Mouse (Mus musculus): ENCODE measurements around the gene H2-Ab1. TPM values are rescaled to one million over a fixed set of nuclear protein-coding genes. Genes with fewer than 3 reads are reported as not detected.

H2-Ab1 gene
- total and polyA plus RNA-seq, 3 experiments, result 21.1 to 190 (median 25.7) TPM

DNA sequence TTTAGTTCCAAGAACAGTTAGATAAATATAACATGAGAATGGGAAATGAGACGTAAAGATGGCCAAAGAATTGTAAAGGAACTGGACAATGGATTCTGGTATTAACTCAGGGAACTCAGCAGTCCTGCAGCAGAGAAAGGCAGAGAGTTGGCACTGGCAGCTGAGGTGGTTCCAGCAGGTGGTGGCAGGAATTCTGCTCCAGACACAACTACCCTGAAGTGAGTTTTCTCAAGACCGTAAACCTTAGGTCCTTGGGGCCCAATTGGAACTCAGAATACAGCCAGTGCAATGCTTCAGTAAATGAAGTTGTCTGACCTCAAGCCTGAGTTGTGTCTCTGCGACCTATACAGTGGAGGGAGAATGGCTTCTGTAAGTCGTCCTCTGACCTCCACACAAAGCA lies 36.8 kb downstream of the H2-Ab1 start:
- TF ChIP-seq CTCF (IDR thresholded peaks at IDR 0.05) (no peak), POLR2A (IDR thresholded peaks at IDR 0.05; ENCODE audit: insufficient read depth, low read depth, low read length) (no peak), EP300 (IDR thresholded peaks at IDR 0.05; ENCODE audit: insufficient read depth, low read depth, low read length) (no peak)
- intact Hi-C loops (cut with DNase I), result no loop called here
- H3K27me3 ChIP-seq (ENCODE audit: control insufficient read depth, insufficient read depth, low read length), result no peaks in the 10 kb centered on the region
- H3K9ac ChIP-seq (ENCODE audit: low read depth, low read length), result no peak overlapping the region
- WGBS, result 65% methylated on average over 4 of the region's 4 CpGs
- no peak for DNase-seq
- no peaks in the 10 kb centered on the region for H3K36me3 ChIP-seq (ENCODE audit: control insufficient read depth, insufficient read depth, low read length)
- H3K4me1 ChIP-seq (ENCODE audit: control insufficient read depth, insufficient read depth, low read length), result peaks cover 2% of the 10 kb centered on the region; the same call in 1 of the 2 replicates
- H3K4me3 ChIP-seq, result no peak overlapping the region
- H3K79me2 ChIP-seq (replicated peaks; ENCODE audit: control insufficient read depth, insufficient read depth, low read length), result no peaks in the 10 kb centered on the region
- H3K27ac ChIP-seq, result no peak overlapping the region

DNA sequence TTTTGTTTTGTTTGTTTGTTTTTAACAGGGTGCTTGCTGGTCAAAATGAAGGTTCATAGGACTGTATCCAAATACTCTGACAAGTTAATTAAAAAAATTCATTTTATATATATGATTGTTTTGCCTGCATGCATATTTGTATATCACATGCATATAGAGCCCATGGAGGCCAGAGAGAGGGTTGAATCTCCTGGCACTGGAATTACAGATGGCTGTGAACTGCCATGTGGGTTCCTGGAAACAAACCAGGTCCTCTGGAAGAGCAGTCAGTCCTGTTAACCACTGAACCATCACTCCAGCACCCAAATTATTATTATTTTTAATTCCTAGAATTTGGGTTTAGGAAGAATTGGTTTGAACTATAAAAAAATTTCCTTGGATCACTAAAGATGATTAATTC lies 37.8 kb downstream of the H2-Ab1 start:
- H3K27me3 ChIP-seq (ENCODE audit: control insufficient read depth, insufficient read depth, low read length), result no peaks in the 10 kb centered on the region
- TF ChIP-seq CTCF (IDR thresholded peaks at IDR 0.05), result no peak
- no peak for TF ChIP-seq POLR2A (IDR thresholded peaks at IDR 0.05; ENCODE audit: insufficient read depth, low read depth, low read length)
- TF ChIP-seq EP300 (IDR thresholded peaks at IDR 0.05; ENCODE audit: insufficient read depth, low read depth, low read length), result no peak
- H3K79me2 ChIP-seq (replicated peaks; ENCODE audit: control insufficient read depth, insufficient read depth, low read length), result no peaks in the 10 kb centered on the region
- intact Hi-C loops (cut with DNase I), result no loop called here
- no peak overlapping the region for H3K27ac ChIP-seq
- no peak overlapping the region for H3K9ac ChIP-seq (ENCODE audit: low read depth, low read length)
- peaks cover 2% of the 10 kb centered on the region; the same call in 1 of the 2 replicates for H3K4me1 ChIP-seq (ENCODE audit: control insufficient read depth, insufficient read depth, low read length)
- no peaks in the 10 kb centered on the region for H3K36me3 ChIP-seq (ENCODE audit: control insufficient read depth, insufficient read depth, low read length)
- DNase-seq, result peak in 1 of 2 experiments; percentile 2
- no peak overlapping the region for H3K4me3 ChIP-seq

DNA sequence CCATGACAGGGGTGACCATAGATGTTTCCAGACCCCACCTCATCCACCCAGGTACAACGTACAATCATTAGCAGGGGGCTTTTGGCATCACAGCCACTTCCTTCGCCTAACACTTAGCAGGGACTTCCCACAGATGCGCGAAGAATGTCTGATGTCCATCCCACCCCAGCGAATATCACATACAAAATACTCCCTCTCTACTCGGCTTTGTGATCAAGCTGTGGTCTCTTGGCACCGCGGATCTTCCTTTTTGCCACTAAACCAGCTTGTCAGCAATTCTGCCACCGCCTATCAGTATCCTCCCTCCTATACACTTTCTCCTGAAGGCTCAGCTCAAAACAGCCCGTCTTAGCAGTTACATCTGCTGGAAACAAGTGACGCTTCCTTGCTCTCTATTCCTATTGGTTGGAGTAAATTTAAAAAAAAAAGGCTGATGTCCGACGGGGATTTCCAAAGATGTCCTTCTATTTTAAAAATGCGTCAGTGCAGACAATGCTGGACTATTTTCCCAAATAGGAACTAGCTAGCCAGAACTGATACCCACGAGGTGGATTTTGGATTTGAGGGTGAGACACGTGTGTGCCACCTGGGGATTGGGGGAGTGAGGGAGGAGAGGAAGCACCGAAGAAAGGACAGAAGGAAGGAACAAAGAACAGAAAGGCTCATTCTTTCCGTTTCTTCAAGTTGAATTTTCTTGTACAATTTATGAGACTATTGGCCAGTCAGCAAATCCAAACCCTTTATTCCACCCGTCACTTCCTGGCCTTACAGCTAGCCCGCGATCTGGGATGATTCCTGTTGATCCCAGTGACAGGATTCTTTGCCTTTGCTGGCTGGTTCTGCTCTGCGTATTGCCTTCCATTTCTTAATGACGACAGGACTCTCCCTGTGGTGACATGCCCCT lies 38.7 kb downstream of the H2-Ab1 start:
- TF ChIP-seq EP300 (IDR thresholded peaks at IDR 0.05; ENCODE audit: insufficient read depth, low read depth, low read length) (no peak), CTCF (IDR thresholded peaks at IDR 0.05) (no peak), POLR2A (IDR thresholded peaks at IDR 0.05; ENCODE audit: insufficient read depth, low read depth, low read length) (no peak)
- Histone ChIP-seq H3K79me2 (replicated peaks; ENCODE audit: control insufficient read depth, insufficient read depth, low read length) (no peaks in the 10 kb centered on the region), H3K9ac (ENCODE audit: low read depth, low read length) (no peak overlapping the region), H3K4me1 (ENCODE audit: control insufficient read depth, insufficient read depth, low read length) (peaks cover 2% of the 10 kb centered on the region; the same call in 1 of the 2 replicates), H3K36me3 (ENCODE audit: control insufficient read depth, insufficient read depth, low read length) (no peaks in the 10 kb centered on the region), H3K27ac (0 out of 2 replicates have a peak overlapping the region, but pooled peaks have one; percentile 9), H3K27me3 (ENCODE audit: control insufficient read depth, insufficient read depth, low read length) (no peaks in the 10 kb centered on the region), H3K4me3 (no peak overlapping the region; the same call in 1 of the 2 replicates)
- peak; percentile 43 to 53 for DNase-seq
- intact Hi-C loops (cut with DNase I), result no loop called here
- 20% methylated on average over 23 of the region's 23 CpGs for WGBS

DNA sequence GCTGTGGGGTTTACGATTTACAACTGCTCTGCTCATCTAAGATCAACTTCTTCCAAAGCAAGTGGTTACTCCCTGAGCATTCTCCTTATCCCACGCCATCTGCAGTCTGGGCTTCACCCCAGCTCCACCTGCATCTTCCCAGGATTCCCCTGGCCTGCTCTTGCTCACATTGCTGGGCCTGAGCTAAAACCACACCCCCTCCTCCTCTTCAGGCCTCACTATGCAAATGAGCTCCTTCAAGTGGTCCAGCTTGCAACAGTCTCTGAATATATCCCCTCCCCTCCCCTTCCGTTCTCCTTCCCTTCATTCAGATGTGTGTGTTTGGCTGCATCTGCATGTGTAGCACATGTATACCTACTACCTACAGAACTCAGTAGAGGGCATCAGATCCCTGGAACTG lies 41.9 kb downstream of the H2-Ab1 start:
- 72% methylated on average over 3 of the region's 3 CpGs for WGBS
- Histone ChIP-seq H3K4me3 (no peak overlapping the region), H3K36me3 (ENCODE audit: control insufficient read depth, insufficient read depth, low read length) (no peaks in the 10 kb centered on the region), H3K27me3 (ENCODE audit: control insufficient read depth, insufficient read depth, low read length) (no peaks in the 10 kb centered on the region), H3K4me1 (ENCODE audit: control insufficient read depth, insufficient read depth, low read length) (peaks cover 1% of the 10 kb centered on the region; the same call in 1 of the 2 replicates), H3K27ac (no peak overlapping the region), H3K79me2 (replicated peaks; ENCODE audit: control insufficient read depth, insufficient read depth, low read length) (no peaks in the 10 kb centered on the region), H3K9ac (ENCODE audit: low read depth, low read length) (no peak overlapping the region)
- no peak for DNase-seq
- TF ChIP-seq POLR2A (IDR thresholded peaks at IDR 0.05; ENCODE audit: insufficient read depth, low read depth, low read length) (no peak), EP300 (IDR thresholded peaks at IDR 0.05; ENCODE audit: insufficient read depth, low read depth, low read length) (no peak), CTCF (IDR thresholded peaks at IDR 0.05) (no peak)
- intact Hi-C loops (cut with DNase I), result no loop called here

DNA sequence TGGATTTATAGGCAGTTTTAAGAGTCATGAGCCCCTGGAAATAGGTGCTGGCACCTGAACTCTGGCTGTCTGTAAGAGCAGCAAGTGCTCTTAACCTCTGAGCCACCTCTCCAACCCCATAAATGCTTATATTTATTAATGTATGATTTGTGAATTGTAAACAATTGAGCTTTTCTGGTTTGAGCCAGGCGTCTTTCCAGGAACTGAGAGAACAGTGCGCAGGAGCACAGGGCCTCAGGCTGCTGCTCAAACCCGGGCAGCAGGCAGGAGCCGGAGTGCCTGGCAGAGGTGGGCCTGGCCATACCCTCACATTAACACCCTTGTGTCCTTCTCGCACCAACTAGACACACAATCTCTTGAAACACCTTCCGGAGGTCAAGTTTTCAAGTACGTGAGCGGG lies 42.6 kb downstream of the H2-Ab1 start:
- no peak for DNase-seq
- Histone ChIP-seq H3K4me1 (ENCODE audit: control insufficient read depth, insufficient read depth, low read length) (peaks cover 1% of the 10 kb centered on the region; the same call in 1 of the 2 replicates), H3K4me3 (no peak overlapping the region), H3K9ac (ENCODE audit: low read depth, low read length) (no peak overlapping the region), H3K36me3 (ENCODE audit: control insufficient read depth, insufficient read depth, low read length) (no peaks in the 10 kb centered on the region), H3K79me2 (replicated peaks; ENCODE audit: control insufficient read depth, insufficient read depth, low read length) (no peaks in the 10 kb centered on the region), H3K27me3 (ENCODE audit: control insufficient read depth, insufficient read depth, low read length) (no peaks in the 10 kb centered on the region), H3K27ac (no peak overlapping the region)
- 84% methylated on average over 8 of the region's 8 CpGs for WGBS
- intact Hi-C loops (cut with DNase I), result no loop called here
- TF ChIP-seq CTCF (IDR thresholded peaks at IDR 0.05) (no peak), POLR2A (IDR thresholded peaks at IDR 0.05; ENCODE audit: insufficient read depth, low read depth, low read length) (no peak), EP300 (IDR thresholded peaks at IDR 0.05; ENCODE audit: insufficient read depth, low read depth, low read length) (no peak)

All from heart, adult 2 months (tissue).